Mouse (Mus musculus): Measurements from ENCODE around the gene Rack1. TPM values are rescaled to one million over a fixed set of nuclear protein-coding genes. Genes with fewer than 3 reads are reported as not detected.
"Not testable (repeated sequence)": the region's sequence is repeated elsewhere in the genome, so short reads cannot be mapped to it uniquely, and the experiment has no call there.

Rack1 gene
- 100 to 1,000 TPM; 394 to 434 TPM for total RNA-seq (2021)
- long read RNA-seq, experiment 1, transcript Rack1-201 (8 exons, 1,447 nt), result major isoform, 46 of 62 reads
- long read RNA-seq, experiment 1, partial matches to known transcripts, result 11 of 62 reads
- long read RNA-seq, experiment 1, other reads (novel, unspliced or antisense), result 1 of 62 reads
- long read RNA-seq, experiment 2, transcript Rack1-201 (8 exons, 1,447 nt), result major isoform, 25 of 32 reads
- long read RNA-seq, experiment 2, partial matches to known transcripts, result 6 of 32 reads
- long read RNA-seq, experiment 2, other reads (novel, unspliced or antisense), result 1 of 32 reads

DNA sequence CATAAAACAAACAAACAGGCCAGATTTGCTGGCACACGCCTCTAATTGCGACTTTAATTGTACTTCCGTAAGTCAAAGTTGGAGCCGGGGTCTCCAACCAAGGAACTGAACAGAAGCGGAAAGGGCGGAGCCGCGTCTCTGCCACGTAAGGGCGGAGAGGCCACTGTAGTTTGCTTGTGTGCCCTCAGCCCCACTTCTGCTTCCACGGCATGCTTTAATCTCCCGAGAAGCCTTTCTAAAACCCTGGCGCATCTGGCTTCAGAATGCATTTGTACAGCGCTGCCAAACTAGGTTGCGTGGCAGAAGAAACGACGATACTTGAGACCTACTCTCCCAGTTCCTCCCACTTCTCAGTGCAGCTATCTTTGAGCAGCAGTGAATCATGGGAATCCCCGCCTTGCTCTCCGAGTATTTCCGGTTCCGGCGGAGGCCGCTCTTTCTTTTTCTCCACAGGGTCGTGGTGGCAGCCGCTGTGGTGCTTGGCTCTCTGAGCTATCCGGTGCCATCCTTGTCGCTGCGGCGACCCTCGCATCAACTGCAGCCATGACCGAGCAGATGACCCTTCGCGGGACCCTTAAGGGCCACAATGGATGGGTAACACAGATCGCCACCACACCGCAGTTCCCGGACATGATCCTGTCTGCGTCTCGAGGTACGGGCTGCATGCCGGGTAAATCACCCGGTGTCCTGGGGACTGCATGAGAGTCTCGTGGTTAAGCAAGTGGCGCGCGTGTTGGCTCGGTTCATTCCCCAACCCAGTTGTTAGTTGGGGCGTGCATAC lies at the start of gene Rack1:
Gene Rack1 (plus strand): TSS at position 412 of the 781 bp plus-strand sequence.
- DNase-seq, result peak; percentile 94

DNA sequence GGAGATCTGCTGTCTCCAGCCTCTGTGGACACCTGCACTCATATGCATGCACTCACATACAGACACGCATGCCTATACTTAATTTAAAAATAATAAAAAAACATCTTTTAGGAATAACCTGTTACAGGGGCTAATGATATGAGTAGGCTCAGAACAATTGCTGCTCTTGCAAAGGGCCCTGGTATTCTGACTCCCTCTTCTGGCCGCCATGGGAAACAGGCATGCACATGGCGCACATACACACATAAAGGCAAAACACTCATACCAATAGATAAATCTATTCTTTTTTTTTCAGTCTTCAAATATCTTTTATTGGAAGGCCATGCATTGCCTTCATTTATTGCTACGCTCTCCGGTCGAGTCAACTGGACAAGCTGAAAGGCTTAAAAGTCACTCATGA lies 49.7 kb upstream of the Rack1 start:
- no peak for DNase-seq

DNA sequence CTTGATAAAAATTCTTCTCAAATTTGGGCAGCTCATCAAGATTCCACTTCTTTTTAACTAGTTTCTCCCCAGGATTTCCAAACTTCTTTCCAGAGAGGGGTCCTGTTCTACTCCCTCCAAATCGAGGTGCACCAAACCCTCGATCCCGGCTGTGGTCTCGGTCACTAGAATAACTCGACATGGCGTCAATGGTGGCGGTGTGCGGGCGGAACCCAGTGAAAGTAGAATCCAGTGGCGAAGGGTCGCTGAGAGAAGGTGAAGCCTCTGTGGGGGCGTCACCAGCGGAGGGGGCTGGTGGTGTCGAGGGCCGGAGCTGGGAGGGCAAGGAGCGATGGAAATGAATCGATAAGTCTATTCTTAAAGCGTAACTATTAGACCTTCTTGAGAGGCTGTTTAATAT lies 46.6 kb upstream of the Rack1 start:
- DNase-seq, result not testable (repeated sequence)

DNA sequence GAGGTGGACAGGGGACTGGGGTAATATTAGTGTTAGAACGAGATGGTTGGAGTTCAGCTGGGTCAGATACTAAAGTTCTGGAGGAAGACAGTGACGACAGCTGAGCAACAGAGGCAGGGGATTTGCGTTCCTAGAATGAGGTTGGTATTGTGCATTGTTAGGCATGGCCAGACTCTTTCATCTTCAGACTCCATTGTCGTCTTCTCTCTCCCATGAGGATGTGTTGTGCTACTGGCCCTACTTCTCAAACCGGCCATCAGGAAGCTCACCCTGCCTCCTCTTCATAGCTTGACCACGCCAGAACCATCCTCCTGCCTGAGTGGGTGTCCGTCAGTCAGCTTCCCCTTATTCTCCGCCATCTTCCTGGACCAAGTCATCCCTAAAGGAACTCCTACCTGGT lies 41.1 kb upstream of the Rack1 start:
- DNase-seq, result no peak

DNA sequence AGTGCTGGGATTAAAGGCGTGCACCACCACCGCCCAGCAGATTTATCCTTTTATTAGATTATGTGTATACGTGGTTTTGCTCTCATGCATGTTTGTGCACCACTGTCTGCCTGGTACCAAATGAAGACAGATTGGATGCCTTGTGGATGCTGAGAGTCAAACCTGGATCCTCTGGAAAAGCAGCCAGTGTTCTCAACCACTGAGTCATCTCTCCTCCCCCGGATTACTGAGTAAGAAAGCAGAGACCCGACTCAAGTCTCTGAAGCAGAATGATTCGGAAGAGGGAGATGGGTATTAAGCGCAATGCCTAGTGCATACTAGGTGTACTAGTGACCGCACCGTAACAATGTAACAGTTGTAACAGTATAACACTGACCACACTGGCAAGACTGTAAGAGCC lies 36.0 kb upstream of the Rack1 start:
- DNase-seq, result no peak

DNA sequence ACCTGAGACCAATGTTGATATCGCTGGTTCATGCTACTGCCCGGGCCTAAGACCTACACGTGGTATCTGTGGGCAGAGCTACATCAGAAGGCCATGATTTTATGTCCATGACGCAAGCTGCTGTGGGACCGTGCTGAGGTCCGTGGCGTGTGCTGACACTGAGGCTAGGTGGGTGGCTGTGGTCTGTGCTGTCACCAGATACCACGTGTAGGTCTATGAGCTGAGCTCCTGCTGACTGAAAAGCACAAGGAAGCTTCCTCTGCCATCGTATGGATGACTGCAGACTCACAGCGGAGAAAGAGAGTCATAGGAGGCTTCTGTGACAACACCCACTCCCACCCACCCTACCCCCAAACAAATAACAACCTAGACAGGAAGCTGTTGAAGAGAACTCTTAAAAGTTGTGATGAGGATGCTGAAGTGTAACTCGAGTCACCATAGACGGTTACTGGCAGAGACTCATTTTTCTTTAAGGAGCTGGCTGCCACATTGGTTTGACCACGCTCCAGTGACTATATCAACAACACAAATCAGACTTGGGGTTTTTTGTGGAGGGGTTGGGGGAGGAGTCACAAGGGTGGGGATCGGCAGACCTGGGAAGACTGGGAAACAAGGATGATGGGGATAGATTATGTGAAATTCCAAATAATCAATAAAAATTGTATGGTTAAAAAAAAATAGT lies 32.8 kb upstream of the Rack1 start:
- DNase-seq, result no peak

DNA sequence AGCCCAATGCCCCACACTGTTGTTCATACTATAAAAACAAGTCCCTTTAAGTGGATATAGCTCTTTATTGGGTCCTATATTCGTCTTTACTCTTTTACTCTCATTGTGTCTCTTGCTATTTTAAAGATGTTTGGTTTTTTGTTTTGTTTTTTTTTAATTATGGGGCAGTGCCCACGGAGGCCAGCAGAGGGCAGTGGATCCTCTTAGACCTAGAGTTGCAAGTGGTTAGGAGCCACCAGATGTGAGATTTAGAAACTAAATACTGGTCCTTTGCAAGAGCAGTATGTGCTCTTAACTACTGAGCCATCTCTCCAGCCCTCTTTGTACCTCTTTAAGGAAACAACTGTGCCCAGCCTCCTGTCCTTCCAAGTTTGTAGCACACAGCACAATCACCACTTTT lies 28.4 kb upstream of the Rack1 start:
- peak in 1 of 2 experiments; percentile 63 for DNase-seq

DNA sequence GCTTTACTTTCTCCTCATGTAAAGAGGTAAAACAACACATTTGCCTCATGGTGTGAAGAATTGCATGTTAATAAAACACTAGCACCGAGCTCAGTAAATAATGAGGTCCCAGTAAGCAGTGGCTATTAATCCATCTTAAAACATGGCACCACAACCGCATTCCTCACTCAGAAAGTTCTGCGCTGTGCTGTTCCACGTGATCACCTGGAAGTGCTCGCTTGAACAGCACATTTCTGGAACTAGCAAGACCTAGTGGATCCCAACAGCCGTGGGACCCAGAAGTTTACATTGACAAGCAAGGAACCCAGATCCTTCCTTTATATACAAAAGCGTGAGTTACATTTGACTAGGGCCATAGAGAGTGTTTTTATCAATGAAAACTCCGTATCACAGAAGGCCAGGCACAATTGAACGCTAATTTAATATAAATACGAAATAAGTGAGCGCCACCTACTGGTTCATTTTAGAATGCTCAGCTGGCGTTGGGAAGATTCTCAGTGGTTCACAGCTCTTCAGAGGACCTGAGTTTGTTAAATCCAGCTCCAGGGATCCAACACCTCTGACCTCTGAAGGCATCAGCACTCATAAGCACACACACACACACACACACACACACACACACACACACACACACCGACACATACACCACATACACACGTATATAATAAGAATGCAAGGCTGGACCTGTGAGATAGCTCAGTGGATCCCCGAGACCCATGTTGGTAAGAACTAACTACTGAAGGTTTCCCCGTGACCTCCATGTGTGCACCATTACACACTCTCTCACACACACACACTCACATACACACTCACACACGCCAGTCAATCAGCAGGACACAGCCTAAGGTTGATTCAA lies 25.5 kb upstream of the Rack1 start:
- peak; percentile 29 to 78 for DNase-seq

DNA sequence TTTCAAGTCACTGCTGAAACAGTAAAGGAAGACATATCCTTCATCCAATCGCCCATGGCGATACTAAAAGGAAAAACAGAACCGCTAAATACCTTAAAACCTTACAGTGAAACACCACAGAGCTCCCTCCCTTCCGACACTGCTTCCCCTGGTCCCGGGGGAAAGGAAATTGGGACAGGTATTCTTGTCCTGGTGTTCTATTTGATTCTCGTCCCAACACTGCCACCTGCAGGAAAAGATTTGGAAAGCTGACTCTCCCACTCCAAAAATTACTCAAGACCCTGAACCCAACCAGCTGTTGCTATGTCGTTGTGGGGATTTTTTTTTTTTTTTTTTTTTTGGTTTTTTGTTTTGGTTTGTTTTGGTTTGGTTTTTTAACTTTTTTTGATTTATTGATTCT lies 24.6 kb upstream of the Rack1 start:
- peak; percentile 57 to 84 for DNase-seq

DNA sequence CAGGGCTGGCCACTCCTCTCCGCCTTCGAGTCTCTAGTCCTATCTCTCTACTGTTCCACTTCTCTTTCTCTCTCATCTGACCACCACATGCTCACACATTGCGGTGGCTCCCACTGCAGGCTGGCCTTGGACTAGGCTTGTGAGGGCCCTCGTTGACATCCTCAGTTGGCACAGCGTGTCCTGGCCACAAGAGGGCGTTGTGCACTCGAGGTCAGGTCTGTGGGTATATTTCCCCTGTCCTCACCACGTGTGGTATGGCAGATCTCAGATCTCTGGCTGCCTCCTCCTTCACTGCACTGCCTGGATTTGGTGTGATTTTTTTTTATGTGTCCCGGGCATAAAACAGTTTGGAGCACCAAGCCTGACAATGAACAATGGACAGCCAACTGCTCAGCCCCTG lies 23.5 kb upstream of the Rack1 start:
- no peak for DNase-seq

DNA sequence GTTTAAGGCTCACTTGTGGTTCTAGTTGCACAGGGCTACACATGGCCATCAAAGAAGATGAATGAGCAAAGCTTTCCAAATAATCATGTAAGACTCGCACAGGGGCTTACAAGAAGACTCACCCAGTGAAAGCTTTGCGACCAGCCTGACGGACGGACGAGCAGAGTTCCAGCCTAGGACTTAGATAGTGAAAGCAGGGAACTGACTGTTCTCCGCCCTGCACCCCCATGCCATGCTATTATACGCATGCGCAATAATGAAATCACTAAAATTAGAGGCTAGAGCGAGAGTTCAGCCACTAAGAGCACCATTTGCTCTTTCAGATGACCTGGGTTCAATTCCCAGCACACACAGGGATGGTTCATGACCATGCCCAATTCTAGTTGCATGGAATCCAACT lies 22.8 kb upstream of the Rack1 start:
- DNase-seq, result no peak

DNA sequence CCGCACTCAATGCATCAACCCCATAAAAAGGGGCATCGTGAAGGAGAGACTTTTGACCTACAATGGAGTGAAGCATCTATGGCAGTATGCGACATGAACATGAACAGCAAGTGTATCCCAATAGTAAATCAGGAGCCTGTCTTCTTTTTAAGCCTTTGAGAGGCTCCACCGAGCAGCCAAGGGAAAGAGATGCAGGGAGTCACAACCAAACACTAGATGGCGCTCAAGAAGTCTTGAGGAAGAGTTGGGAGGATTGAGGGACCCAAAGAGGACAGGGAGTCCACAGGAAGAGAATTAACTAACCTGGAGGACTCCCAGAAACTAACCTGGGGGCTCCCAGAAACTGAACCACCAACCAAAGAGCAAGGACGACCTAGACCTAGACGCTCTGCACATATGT lies 20.7 kb upstream of the Rack1 start:
- DNase-seq, result peak in 1 of 2 experiments; percentile 63

DNA sequence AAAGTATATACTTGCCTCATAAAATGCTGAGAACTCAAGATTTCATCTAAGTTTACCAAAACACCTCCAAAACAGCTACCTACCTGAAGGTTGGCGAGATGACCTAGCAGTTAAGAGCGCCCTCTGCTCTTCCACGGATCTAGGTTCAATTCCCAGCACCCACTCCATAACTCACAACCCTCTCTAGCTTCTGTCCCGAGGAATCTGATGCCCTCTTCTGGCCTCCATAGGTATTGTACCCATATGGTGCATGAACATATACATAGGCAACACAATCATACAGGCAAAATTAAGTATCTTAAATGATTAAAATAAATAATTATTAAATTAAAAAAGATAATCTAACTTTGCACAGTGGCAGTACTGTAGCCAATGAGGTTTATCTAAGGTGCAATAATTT lies 17.9 kb upstream of the Rack1 start:
- DNase-seq, result no peak

DNA sequence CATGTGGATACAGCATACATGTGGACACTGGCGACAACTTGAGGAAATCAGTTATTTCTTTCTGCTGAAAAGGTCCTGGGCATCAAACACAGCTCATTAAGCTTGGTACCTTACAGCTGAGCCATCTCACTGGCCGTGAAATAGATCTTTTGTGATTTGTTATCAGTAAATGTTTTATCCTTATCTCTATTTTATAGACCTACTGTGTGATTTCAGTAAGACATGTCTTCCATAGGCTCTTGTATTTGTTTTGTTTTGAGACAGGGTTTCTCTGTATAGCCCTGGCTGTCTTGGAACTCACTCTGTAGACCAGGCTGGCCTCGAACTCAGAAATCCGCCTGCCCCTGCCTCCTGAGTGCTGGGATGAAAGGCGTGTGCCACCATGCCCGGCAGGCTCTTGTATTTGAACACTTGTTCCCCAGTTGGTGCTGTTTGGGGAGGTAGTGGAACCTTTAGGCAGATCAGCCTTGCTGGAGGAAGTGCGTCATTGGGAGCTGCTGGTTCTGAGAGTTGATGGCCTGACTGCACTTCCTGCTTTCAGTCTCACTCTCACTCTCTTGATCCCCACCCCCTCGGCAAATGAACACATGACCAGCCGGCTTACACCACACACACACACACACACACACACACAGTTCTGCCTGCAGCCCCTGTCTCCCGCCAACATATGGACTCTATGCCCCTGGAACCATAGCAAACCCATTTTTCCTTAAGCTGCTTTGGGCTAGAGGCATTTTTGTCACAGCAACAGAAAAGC lies 12.5 kb upstream of the Rack1 start:
- DNase-seq, result peak; percentile 63 to 79

DNA sequence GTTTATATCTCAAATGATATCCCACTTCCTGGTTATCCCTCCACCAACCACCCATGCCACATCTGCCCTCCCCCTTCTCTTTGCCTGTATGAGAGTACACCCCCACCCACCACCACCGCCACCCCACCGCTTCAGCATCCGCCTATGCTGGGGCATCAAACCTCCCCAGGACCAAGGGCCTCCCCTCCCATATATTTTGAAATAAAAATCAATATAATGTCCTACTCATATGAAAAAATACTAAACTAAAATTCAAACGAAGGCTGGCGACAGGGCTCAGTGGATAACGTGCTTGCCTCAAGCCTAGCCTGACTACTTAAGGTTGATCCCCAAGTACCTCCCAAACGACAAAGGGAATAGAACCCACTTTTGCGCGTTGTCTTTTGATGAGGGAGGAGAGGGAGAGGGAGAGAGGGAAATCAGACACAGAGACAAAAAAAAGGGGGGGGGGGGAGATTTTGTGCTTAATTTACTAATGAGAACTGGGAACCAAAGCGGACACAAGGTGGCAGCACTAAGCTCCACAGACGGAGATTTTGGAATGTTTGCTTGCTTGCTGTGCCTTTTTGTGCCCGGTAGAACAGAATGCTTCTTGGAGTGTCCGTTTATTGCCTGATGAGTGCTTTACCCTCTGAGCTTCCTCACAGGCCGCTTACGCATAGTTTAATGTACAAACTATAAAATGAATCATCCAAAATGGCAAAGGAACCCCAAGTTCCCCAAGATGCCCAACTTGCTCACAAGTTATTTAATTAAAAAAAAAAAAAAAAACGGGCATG lies 11.6 kb upstream of the Rack1 start:
- peak; percentile 81 to 91 for DNase-seq

DNA sequence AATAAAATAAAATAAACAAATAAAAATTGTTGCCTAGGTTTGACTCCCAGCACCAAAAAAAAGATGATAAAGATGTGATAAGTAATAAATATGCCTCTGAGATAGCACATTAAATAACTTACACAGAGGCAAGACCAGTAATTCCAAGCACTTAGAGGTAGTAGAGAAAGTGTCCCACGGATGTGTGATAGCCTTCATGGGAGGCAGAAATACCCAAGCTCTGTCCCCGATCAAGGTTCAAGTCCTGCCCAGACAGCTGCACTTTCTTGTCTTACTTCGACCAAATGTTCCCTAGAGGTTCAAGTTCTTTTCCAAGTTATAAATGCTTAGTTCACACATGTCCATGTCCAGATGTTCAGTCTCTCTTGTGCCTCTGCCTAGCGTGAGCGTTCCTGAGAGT lies 10.9 kb upstream of the Rack1 start:
- DNase-seq, result no peak

DNA sequence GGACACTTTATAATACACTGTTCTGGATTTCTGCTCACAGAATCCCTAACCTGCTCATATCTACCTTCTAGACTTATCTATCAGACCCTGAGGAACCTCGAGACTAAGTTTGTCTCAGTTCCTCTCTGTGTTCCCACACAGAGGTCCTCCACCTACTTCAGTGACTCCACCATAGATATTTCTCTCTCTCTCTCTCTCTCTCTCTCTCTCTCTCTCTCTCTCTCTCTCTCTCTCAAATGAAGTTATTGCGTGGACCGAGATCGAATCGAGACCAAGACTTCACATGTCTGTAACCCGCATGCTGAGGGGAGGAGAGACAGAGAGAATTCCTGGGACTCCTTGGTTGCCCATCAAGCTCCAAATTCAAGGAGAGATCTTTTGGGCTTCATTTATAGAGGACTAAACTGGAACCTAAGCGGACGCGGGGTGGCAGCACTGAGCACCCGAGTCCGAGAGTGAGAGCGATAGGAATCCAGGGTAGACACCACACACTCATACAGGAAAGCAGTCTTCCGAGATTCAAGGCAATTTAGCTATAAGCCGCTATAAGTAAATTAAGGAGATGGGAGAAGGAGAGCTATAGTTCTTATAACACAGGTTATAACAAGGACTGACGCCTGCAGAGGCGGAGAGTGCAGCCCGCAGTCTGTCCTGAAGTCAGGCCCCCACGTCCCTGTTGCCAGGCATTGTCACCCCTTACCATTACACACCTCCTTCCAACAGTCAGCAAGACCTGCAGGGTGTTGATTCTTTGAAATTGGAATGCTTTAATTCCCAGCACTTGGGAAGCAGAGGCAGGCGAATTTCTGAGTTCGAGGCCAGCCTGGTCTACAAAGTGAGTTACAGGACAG lies 9.9 kb upstream of the Rack1 start:
- DNase-seq, result peak; percentile 86 to 93

DNA sequence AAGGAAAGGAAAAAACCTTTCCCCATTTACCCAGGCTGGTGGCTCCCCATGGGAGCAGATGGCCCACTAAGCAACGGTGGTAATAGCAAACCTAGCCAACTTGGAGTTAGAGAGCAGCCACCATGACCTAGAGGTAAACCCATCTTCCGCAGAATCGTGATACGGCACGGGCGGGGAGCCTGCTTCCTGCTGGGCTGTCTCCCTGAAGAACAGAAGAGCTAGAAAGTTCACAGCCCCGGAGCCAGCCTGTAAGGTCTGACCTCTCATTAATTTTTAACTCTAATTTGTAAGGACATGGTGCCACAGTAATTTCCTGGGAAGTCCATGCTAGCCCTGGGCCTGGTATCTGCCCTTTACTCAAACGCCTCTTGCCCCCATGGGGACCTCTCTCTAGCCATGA lies 9.2 kb upstream of the Rack1 start:
- no peak for DNase-seq

DNA sequence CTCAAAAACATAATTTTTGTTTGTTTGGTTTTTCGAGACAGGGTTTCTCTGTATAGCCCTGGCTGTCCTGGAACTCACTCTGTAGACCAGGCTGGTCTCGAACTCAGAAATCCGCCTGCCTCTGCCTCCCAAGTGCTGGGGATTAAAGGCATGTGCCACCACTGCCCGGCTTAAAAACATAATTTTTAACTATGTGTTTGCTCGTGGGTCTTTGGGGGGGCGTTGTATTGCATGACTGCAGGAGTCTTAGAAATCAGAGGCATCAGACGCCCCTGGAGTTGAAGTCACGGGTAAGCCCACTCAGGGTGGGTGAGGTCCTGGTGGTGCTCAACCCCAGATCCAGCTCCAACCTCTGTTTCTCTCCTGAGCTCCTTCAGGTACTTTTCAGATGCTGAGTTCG lies 8.2 kb upstream of the Rack1 start:
- DNase-seq, result not testable (repeated sequence)

DNA sequence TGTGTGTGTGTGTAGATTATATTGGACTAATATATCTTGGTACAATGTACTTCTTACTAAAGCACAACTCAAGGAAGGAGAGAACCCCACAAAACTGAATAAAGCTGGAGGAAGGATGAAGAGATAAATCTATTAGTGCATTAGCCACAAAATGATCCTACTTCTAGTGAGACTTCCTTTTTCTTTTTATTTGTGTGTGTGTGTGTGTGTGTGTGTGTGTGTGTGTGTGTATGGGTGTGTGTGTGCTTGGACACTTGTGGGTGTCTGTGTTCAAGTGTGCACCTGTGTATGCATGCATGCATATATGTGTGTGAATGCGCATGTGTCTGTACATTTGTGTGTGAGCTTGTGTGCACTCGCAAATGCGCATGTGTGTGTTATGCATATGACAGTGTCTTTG lies 6.9 kb upstream of the Rack1 start:
- DNase-seq, result no peak

All from heart, adult 18-20 months (tissue).